8 mouse cellular contexts compared by ENCODE assay signal in genomic region chr9:114844017-114844662, GRCm38 (mm10). TPM values are rescaled to one million over a fixed set of nuclear protein-coding genes. Genes with fewer than 3 reads are reported as not detected.
DNase-seq lines count a peak whose midpoint lies in the region; ATAC-seq lines count a peak whose summit lies in the region.

Cmtm8 (minus strand) TSS chr9:114844156.

- H3K27ac ChIP-seq in hindbrain, embryonic 16.5 days (ENCODE audit: low read depth, low read length) = no peak within 1 kb of the TSS; the same call in 1 of the 2 replicates

- 1% methylated on average over 41 of the region's 43 CpGs for WGBS in hindbrain, embryonic 16.5 days

- DNase-seq in WW6 (ENCODE audit: low read depth, low spot score) = peak; percentile 46
- DNase-seq in cerebellum, postnatal 14 days = peak; percentile 51 to 54
- peak; percentile 53 for DNase-seq in gastrocnemius, postnatal 10 days
- peak; percentile 37 for DNase-seq in left cerebral cortex, postnatal 4 days
- DNase-seq in mesoderm, embryonic 11.5 days (ENCODE audit: low read depth, low spot score) = peak; percentile 66
- DNase-seq in right cerebral cortex, postnatal 25 days = peak; percentile 9
- no peak for DNase-seq in c-Kit-positive CD71-positive TER-119-positive erythroid progenitor cells, embryonic 14.5 days (ENCODE audit: low spot score)

- H3K4me1 ChIP-seq in hindbrain, embryonic 16.5 days (ENCODE audit: control insufficient read depth, insufficient read depth, low read depth, low read length) = peaks cover 11% of the 10 kb centered on the region; the same call in 1 of the 2 replicates

- H3K4me3 ChIP-seq in hindbrain, embryonic 16.5 days (ENCODE audit: low read length) = peak within 1 kb of the TSS; percentile 72

- no peaks in the 10 kb centered on the region for H3K36me3 ChIP-seq in hindbrain, embryonic 16.5 days (ENCODE audit: control insufficient read depth, insufficient read depth, low read length)

- H3K9ac ChIP-seq in hindbrain, embryonic 16.5 days (ENCODE audit: low read depth, low read length) = peak within 1 kb of the TSS; percentile 71

- peak within 1 kb of the TSS; percentile 100 for H3K4me2 ChIP-seq in hindbrain, embryonic 16.5 days (ENCODE audit: low read length)

- intact Hi-C loops in left cerebral cortex, postnatal 4 days (cut with DNase I) = no loop called here

- H3K27me3 ChIP-seq in hindbrain, embryonic 16.5 days (replicated peaks; ENCODE audit: control insufficient read depth, insufficient read depth, low read length) = peaks cover 13% of the 10 kb centered on the region

- ATAC-seq in hindbrain, embryonic 16.5 days = peak; percentile 85

- H3K9me3 ChIP-seq in hindbrain, embryonic 16.5 days (ENCODE audit: control insufficient read depth, low read length) = no peaks in the 10 kb centered on the region

RNA-seq across cellular contexts. Expression of gene Cmtm8, which starts in this region (rescaled TPM):
- total RNA-seq in gastrocnemius, postnatal 10 days (2021) = 1 to 10 TPM; 3.1 to 4.3 TPM
- polyA plus RNA-seq in hindbrain, embryonic 16.5 days (2015; fragmentation: Nextera tagmentation; extraction: Ambion mirVana) = 6.8 and 10.3 TPM in 2 replicates
- total RNA-seq in left cerebral cortex, postnatal 4 days (2021) = 1 to 10 TPM; 1.3 to 2.7 TPM
